Mouse (Mus musculus): ENCODE results near the gene Mmp24. TPM values are rescaled to one million over a fixed set of nuclear protein-coding genes. Genes with fewer than 3 reads are reported as not detected.
A peak's percentile ranks its signal among the peaks of the same experiment; 100 is the strongest.

Mmp24 gene
- total and polyA plus RNA-seq, 2 experiments from 2014 or later: 0.04 to 0.38 TPM

GRCm38 (mm10) chr2:155809620-155810019 is 34.5 kb downstream of the Mmp24 start:
- no peak overlapping the region for H3K4me3 ChIP-seq (ENCODE audit: low read depth, low read length)
- no peak overlapping the region for H3K4me2 ChIP-seq (ENCODE audit: low read depth, low read length)
- 50% methylated on average over 4 of the region's 4 CpGs for WGBS
- no peak overlapping the region for H3K27ac ChIP-seq (ENCODE audit: low read depth)
- no peaks in the 10 kb centered on the region for H3K4me1 ChIP-seq (ENCODE audit: control insufficient read depth, insufficient read depth)
- no peak overlapping the region for H3K9ac ChIP-seq (replicated peaks; ENCODE audit: low read depth, low read length)
- ATAC-seq (ENCODE audit: insufficient read depth, low read depth) (no peak), DNase-seq (ENCODE audit: low spot score) (no peak)
- H3K36me3 ChIP-seq (replicated peaks; ENCODE audit: control insufficient read depth, insufficient read depth, low read length): no peaks in the 10 kb centered on the region
- no peak for TF ChIP-seq EP300 (IDR thresholded peaks at IDR 0.05; ENCODE audit: low read depth)
- no peak for TF ChIP-seq CTCF (IDR thresholded peaks at IDR 0.05; ENCODE audit: low read depth)
- H3K27me3 ChIP-seq (ENCODE audit: control insufficient read depth, insufficient read depth, low read length): 0 out of 2 replicates have a peak, but pooled peaks cover 4% of the 10 kb centered on the region
- no peaks in the 10 kb centered on the region for H3K9me3 ChIP-seq (replicated peaks; ENCODE audit: control insufficient read depth, low read length)

- no peak overlapping the region for H3K4me2 ChIP-seq (ENCODE audit: low read depth, low read length)
- H3K27me3 ChIP-seq (ENCODE audit: control insufficient read depth, insufficient read depth, low read length): 0 out of 2 replicates have a peak, but pooled peaks cover 4% of the 10 kb centered on the region
- H3K4me1 ChIP-seq (ENCODE audit: control insufficient read depth, insufficient read depth): no peaks in the 10 kb centered on the region
- peak; percentile 30 for DNase-seq (ENCODE audit: low spot score)
- no peaks in the 10 kb centered on the region for H3K36me3 ChIP-seq (replicated peaks; ENCODE audit: control insufficient read depth, insufficient read depth, low read length)
- ATAC-seq (ENCODE audit: insufficient read depth, low read depth): no peak
- no peak overlapping the region for H3K27ac ChIP-seq (ENCODE audit: low read depth)
- 43% methylated on average over 16 of the region's 16 CpGs for WGBS
- no peak overlapping the region for H3K9ac ChIP-seq (replicated peaks; ENCODE audit: low read depth, low read length)
- no peaks in the 10 kb centered on the region for H3K9me3 ChIP-seq (replicated peaks; ENCODE audit: control insufficient read depth, low read length)
- H3K4me3 ChIP-seq (ENCODE audit: low read depth, low read length): no peak overlapping the region
- peak; percentile 76 for TF ChIP-seq CTCF (IDR thresholded peaks at IDR 0.05; ENCODE audit: low read depth)
- TF ChIP-seq EP300 (IDR thresholded peaks at IDR 0.05; ENCODE audit: low read depth): no peak
Measured at GRCm38 (mm10) chr2:155811821-155812396, 36.8 kb downstream of the Mmp24 start.

- Histone ChIP-seq H3K27me3 (ENCODE audit: control insufficient read depth, insufficient read depth, low read length) (0 out of 2 replicates have a peak, but pooled peaks cover 4% of the 10 kb centered on the region), H3K4me1 (ENCODE audit: control insufficient read depth, insufficient read depth) (no peaks in the 10 kb centered on the region), H3K9ac (replicated peaks; ENCODE audit: low read depth, low read length) (no peak overlapping the region), H3K9me3 (replicated peaks; ENCODE audit: control insufficient read depth, low read length) (no peaks in the 10 kb centered on the region), H3K27ac (ENCODE audit: low read depth) (no peak overlapping the region), H3K4me3 (ENCODE audit: low read depth, low read length) (no peak overlapping the region), H3K4me2 (ENCODE audit: low read depth, low read length) (no peak overlapping the region), H3K36me3 (replicated peaks; ENCODE audit: control insufficient read depth, insufficient read depth, low read length) (no peaks in the 10 kb centered on the region)
- no peak for DNase-seq (ENCODE audit: low spot score)
- TF ChIP-seq EP300 (IDR thresholded peaks at IDR 0.05; ENCODE audit: low read depth) (no peak), CTCF (IDR thresholded peaks at IDR 0.05; ENCODE audit: low read depth) (no peak)
- WGBS: 63% methylated on average over 4 of the region's 4 CpGs
- no peak for ATAC-seq (ENCODE audit: insufficient read depth, low read depth)
Measured at GRCm38 (mm10) chr2:155812637-155813036, 37.5 kb downstream of the Mmp24 start.

- Histone ChIP-seq H3K9ac (replicated peaks; ENCODE audit: low read depth, low read length) (no peak overlapping the region), H3K4me3 (ENCODE audit: low read depth, low read length) (no peak overlapping the region), H3K4me2 (ENCODE audit: low read depth, low read length) (no peak overlapping the region), H3K27ac (ENCODE audit: low read depth) (no peak overlapping the region), H3K9me3 (replicated peaks; ENCODE audit: control insufficient read depth, low read length) (no peaks in the 10 kb centered on the region), H3K36me3 (replicated peaks; ENCODE audit: control insufficient read depth, insufficient read depth, low read length) (0 out of 2 replicates have a peak, but pooled peaks cover under 1% of the 10 kb centered on the region), H3K27me3 (ENCODE audit: control insufficient read depth, insufficient read depth, low read length) (0 out of 2 replicates have a peak, but pooled peaks cover 4% of the 10 kb centered on the region), H3K4me1 (ENCODE audit: control insufficient read depth, insufficient read depth) (peaks cover 8% of the 10 kb centered on the region; the same call in 1 of the 2 replicates)
- ATAC-seq (ENCODE audit: insufficient read depth, low read depth) (no peak), DNase-seq (ENCODE audit: low spot score) (no peak)
- TF ChIP-seq CTCF (IDR thresholded peaks at IDR 0.05; ENCODE audit: low read depth) (no peak), EP300 (IDR thresholded peaks at IDR 0.05; ENCODE audit: low read depth) (no peak)
- WGBS: 20% methylated on average over 5 of the region's 5 CpGs
Measured at GRCm38 (mm10) chr2:155814829-155815228, 39.7 kb downstream of the Mmp24 start.

- Histone ChIP-seq H3K4me3 (ENCODE audit: low read depth, low read length) (no peak overlapping the region), H3K27me3 (ENCODE audit: control insufficient read depth, insufficient read depth, low read length) (no peaks in the 10 kb centered on the region), H3K9me3 (replicated peaks; ENCODE audit: control insufficient read depth, low read length) (no peaks in the 10 kb centered on the region), H3K4me1 (ENCODE audit: control insufficient read depth, insufficient read depth) (peaks cover 8% of the 10 kb centered on the region; the same call in 1 of the 2 replicates), H3K4me2 (ENCODE audit: low read depth, low read length) (no peak overlapping the region), H3K27ac (ENCODE audit: low read depth) (no peak overlapping the region), H3K9ac (replicated peaks; ENCODE audit: low read depth, low read length) (no peak overlapping the region), H3K36me3 (replicated peaks; ENCODE audit: control insufficient read depth, insufficient read depth, low read length) (peaks cover 14% of the 10 kb centered on the region)
- DNase-seq (ENCODE audit: low spot score) (no peak), ATAC-seq (ENCODE audit: insufficient read depth, low read depth) (no peak)
- no peak for TF ChIP-seq CTCF (IDR thresholded peaks at IDR 0.05; ENCODE audit: low read depth)
- TF ChIP-seq EP300 (IDR thresholded peaks at IDR 0.05; ENCODE audit: low read depth): no peak
- 100% methylated on average over 1 of the region's 1 CpGs for WGBS
Measured at GRCm38 (mm10) chr2:155816179-155816578, 41.0 kb downstream of the Mmp24 start.

All from heart, postnatal 0 days (tissue).